8 mouse cellular contexts compared by ENCODE assay signal in genomic region chr4:133170056-133170524, GRCm38 (mm10). TPM values are rescaled to one million over a fixed set of nuclear protein-coding genes. Genes with fewer than 3 reads are reported as not detected.
DNase-seq lines count a peak whose midpoint lies in the region; ATAC-seq and TF ChIP-seq lines count a peak whose summit lies in the region.

No protein-coding gene starts in this region.

- H3K27ac ChIP-seq in bone marrow, adult 2 months (ENCODE audit: control insufficient read depth, insufficient read depth, low read depth, low read length, poor library complexity) = peak overlapping the region; percentile 95; the same call in 1 of the 2 replicates
- H3K27ac ChIP-seq in liver, embryonic 13.5 days = peak overlapping the region; percentile 65
- peak overlapping the region; percentile 93 for H3K27ac ChIP-seq in small intestine, adult 2 months (ENCODE audit: insufficient read depth, low read depth, low read length)

- no peak overlapping the region for H3K4me3 ChIP-seq in bone marrow, adult 2 months (replicated peaks; ENCODE audit: control insufficient read depth, low read depth, low read length)
- H3K4me3 ChIP-seq in liver, embryonic 13.5 days (replicated peaks) = no peak overlapping the region
- H3K4me3 ChIP-seq in small intestine, adult 2 months (ENCODE audit: low read depth, low read length) = no peak overlapping the region

- no peak for TF ChIP-seq POLR2A in bone marrow, adult 2 months (IDR thresholded peaks at IDR 0.05; ENCODE audit: borderline replicate concordance, control insufficient read depth, low read depth, low read length)
- no peak for TF ChIP-seq POLR2A in small intestine, adult 2 months (IDR thresholded peaks at IDR 0.05; ENCODE audit: low read depth, low read length)

- H3K9me3 ChIP-seq in liver, embryonic 13.5 days (replicated peaks) = no peaks in the 10 kb centered on the region

- peak; percentile 64 for DNase-seq in layer of hippocampus, adult 9-11 months
- no peak for DNase-seq in layer of hippocampus, postnatal 25 days (ENCODE audit: extremely low spot score in 1 of 2, low spot score in 1 of 2)
- no peak for DNase-seq in liver, embryonic 13.5 days
- no peak for DNase-seq in Muller cell, postnatal 12 days (ENCODE audit: inconsistent ontology term)
- no peak for DNase-seq in adipocyte (ENCODE audit: low spot score)
- DNase-seq in adrenal gland, postnatal 4 days (ENCODE audit: low spot score in 2 of 2) = no peak

- TF ChIP-seq CTCF in bone marrow, adult 2 months (IDR thresholded peaks at IDR 0.05; ENCODE audit: control insufficient read depth, insufficient read depth, low read length) = no peak
- no peak for TF ChIP-seq CTCF in small intestine, adult 2 months (IDR thresholded peaks at IDR 0.05; ENCODE audit: extremely low read depth, insufficient read length, insufficient replicate concordance, low read depth, low read length)

- 1% methylated on average over 3 of the region's 3 CpGs for WGBS in bone marrow, adult 2 months
- WGBS in liver, embryonic 13.5 days (ENCODE audit: insufficient replicate concordance) = 21% methylated on average over 3 of the region's 3 CpGs
- WGBS in small intestine, adult 2 months = 19% methylated on average over 3 of the region's 3 CpGs

- peaks cover 16% of the 10 kb centered on the region; the same call in 1 of the 2 replicates for H3K36me3 ChIP-seq in liver, embryonic 13.5 days
- H3K36me3 ChIP-seq in small intestine, adult 2 months (ENCODE audit: control insufficient read depth, insufficient read depth, low read length) = peaks cover 7% of the 10 kb centered on the region; the same call in 1 of the 2 replicates

- H3K9ac ChIP-seq in liver, embryonic 13.5 days = no peak overlapping the region

- peak overlapping the region; percentile 23 for H3K4me2 ChIP-seq in liver, embryonic 13.5 days

- H3K27me3 ChIP-seq in liver, embryonic 13.5 days = no peaks in the 10 kb centered on the region
- no peaks in the 10 kb centered on the region for H3K27me3 ChIP-seq in small intestine, adult 2 months (ENCODE audit: control insufficient read depth, insufficient read depth, low read length)

- no peak for ATAC-seq in liver, embryonic 13.5 days (ENCODE audit: low read depth)

- H3K4me1 ChIP-seq in bone marrow, adult 2 months (ENCODE audit: control insufficient read depth, insufficient read depth, low read length) = peaks cover 17% of the 10 kb centered on the region
- peaks cover 57% of the 10 kb centered on the region for H3K4me1 ChIP-seq in liver, embryonic 13.5 days (replicated peaks)
- peaks cover 29% of the 10 kb centered on the region; the same call in 1 of the 2 replicates for H3K4me1 ChIP-seq in small intestine, adult 2 months (ENCODE audit: control insufficient read depth, insufficient read depth, insufficient read length, low read length)

RNA-seq across cellular contexts. Expression of gene Wasf2, which starts 39.8 kb away (rescaled TPM):
- total RNA-seq in layer of hippocampus, postnatal 25 days (2021) = 10 to 100 TPM; 28.9 to 32.8 TPM
- polyA plus RNA-seq in bone marrow, adult 2 months (2011; ENCODE audit: insufficient read depth, insufficient read length, low replicate concordance, missing spikeins) = 31.9 and 56.6 TPM in 2 replicates
- polyA plus RNA-seq in liver, embryonic 13.5 days (2015; fragmentation: Nextera tagmentation; extraction: Ambion mirVana) = 52.3 and 54.0 TPM in 2 replicates
- polyA plus RNA-seq in small intestine, adult 2 months (2012; rRNA removed) = 37.6 and 97.6 TPM in 2 replicates
- total RNA-seq in adrenal gland, postnatal 4 days (2021) = 100 to 1,000 TPM; 155 to 157 TPM

RNA-seq across cellular contexts. Expression of gene Cd164l2, which starts 41.8 kb away (rescaled TPM):
- total RNA-seq in layer of hippocampus, postnatal 25 days (2021) = 1 to 10 TPM; 2.8 to 5.6 TPM
- polyA plus RNA-seq in bone marrow, adult 2 months (2011; ENCODE audit: insufficient read depth, insufficient read length, low replicate concordance, missing spikeins) = not detected in 2 replicates
- 0.20 TPM in 1 of 2 replicates, not detected in the other for polyA plus RNA-seq in liver, embryonic 13.5 days (2015; fragmentation: Nextera tagmentation; extraction: Ambion mirVana)
- 0.61 and 0.93 TPM in 2 replicates for polyA plus RNA-seq in small intestine, adult 2 months (2012; rRNA removed)
- 1 to 10 TPM; 2.3 to 5.2 TPM for total RNA-seq in adrenal gland, postnatal 4 days (2021)

RNA-seq across cellular contexts. Expression of gene Gpr3, which starts 42.2 kb away (rescaled TPM):
- 1 to 10 TPM; 5.3 to 8.2 TPM for total RNA-seq in layer of hippocampus, postnatal 25 days (2021)
- polyA plus RNA-seq in bone marrow, adult 2 months (2011; ENCODE audit: insufficient read depth, insufficient read length, low replicate concordance, missing spikeins) = not detected in 2 replicates
- not detected in 2 replicates for polyA plus RNA-seq in liver, embryonic 13.5 days (2015; fragmentation: Nextera tagmentation; extraction: Ambion mirVana)
- 0.17 TPM in 1 of 2 replicates, not detected in the other for polyA plus RNA-seq in small intestine, adult 2 months (2012; rRNA removed)
- total RNA-seq in adrenal gland, postnatal 4 days (2021) = under 1 TPM in 1 of 2 experiments, not detected in 1; 0.31 TPM
